Mouse (Mus musculus) ovary, postnatal 36 days (tissue): ENCODE results near the gene Pfkfb3.

Experiments
- DNase-seq: peaks from one replicate; pipeline ENCODE4 v3.0.0; 2022; ENCODE audit warnings: low spot score, mixed read lengths

The Pfkfb3 gene

GRCm38 (mm10) chr2:11428621-11429020 is 125.3 kb downstream of the Pfkfb3 start:
- no peak for DNase-seq

GRCm38 (mm10) chr2:11427596-11427995 is 126.3 kb downstream of the Pfkfb3 start:
- no peak for DNase-seq

GRCm38 (mm10) chr2:11426379-11426778 is 127.5 kb downstream of the Pfkfb3 start:
- DNase-seq = no peak

- peak; percentile 45 for DNase-seq
These were observed 128.3 kb downstream of the Pfkfb3 start for GRCm38 (mm10) chr2:11425421-11426131.

- no peak for DNase-seq
These were observed 129.6 kb downstream of the Pfkfb3 start for GRCm38 (mm10) chr2:11424252-11424651.

GRCm38 (mm10) chr2:11423421-11423820 is 130.5 kb downstream of the Pfkfb3 start:
- no peak for DNase-seq

- no peak for DNase-seq
These were observed 131.5 kb downstream of the Pfkfb3 start for GRCm38 (mm10) chr2:11422384-11422783.
